Mouse (Mus musculus) urinary bladder, postnatal 25 days (tissue): ENCODE data around the gene Kcnt1.
A peak's percentile ranks its signal among the peaks of the same experiment; 100 is the strongest.
"Not testable (repeated sequence)": the region's sequence is repeated elsewhere in the genome, so short reads cannot be mapped to it uniquely, and the experiment has no call there.

Experiments used
- DNase-seq: peaks from one replicate; pipeline ENCODE4 v3.0.0; 2022; ENCODE audit warnings: low spot score

The Kcnt1 gene

DNA sequence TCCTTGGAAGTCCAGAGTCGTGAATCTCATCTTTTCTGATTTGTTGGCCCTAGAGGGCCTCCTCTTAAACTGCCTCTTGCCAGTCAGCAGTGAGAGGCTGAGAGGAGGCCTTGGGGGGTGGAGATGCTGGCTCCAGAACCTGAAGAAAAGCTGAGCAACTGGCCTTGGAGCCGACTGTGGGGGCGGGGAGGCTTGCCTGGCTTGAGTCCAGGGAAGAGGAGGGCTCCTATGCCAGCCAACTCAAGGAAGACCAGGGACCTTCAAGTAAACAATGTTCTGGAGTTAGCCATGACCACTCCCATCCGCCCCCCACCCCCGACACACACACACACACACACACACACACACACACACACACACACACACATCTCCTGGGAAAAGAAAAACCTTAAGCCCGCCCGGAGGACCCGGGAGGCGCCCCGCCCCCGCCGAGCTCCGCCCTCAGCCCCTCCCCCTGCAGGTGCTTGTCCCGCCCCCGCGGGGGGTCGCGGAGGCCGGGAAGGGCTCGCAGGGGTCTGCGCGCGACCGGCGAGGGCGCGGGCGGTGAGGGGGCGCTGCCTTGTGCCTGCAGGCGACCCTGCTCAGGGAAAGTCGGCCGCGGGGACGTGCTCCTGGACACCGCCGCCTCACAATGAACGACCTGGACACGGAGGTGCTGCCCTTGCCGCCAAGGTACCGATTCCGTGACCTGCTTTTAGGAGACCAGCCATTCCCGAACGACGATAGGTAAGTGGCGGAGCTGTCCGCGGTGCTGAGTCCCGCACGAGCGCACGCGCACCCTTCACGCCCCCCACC, at the start of gene Kcnt1:
Gene Kcnt1, plus strand, starts transcription at position 398 of the 795 bp plus-strand sequence.
- peak; percentile 12 for DNase-seq

- not testable (repeated sequence) for DNase-seq
These were observed 47.8 kb upstream of the Kcnt1 start, which contains the start of gene Glt6d1 for GRCm38 (mm10) chr2:25815748-25816147. Gene Glt6d1, minus strand, starts transcription at chr2:25815848.

GRCm38 (mm10) chr2:25822806-25823205, 40.7 kb upstream of the Kcnt1 start, which contains the start of gene Lcn9:
Gene Lcn9, plus strand, starts transcription at chr2:25823153.
- DNase-seq = no peak

- no peak for DNase-seq
These were observed 38.8 kb upstream of the Kcnt1 start for GRCm38 (mm10) chr2:25824751-25825150.

DNA sequence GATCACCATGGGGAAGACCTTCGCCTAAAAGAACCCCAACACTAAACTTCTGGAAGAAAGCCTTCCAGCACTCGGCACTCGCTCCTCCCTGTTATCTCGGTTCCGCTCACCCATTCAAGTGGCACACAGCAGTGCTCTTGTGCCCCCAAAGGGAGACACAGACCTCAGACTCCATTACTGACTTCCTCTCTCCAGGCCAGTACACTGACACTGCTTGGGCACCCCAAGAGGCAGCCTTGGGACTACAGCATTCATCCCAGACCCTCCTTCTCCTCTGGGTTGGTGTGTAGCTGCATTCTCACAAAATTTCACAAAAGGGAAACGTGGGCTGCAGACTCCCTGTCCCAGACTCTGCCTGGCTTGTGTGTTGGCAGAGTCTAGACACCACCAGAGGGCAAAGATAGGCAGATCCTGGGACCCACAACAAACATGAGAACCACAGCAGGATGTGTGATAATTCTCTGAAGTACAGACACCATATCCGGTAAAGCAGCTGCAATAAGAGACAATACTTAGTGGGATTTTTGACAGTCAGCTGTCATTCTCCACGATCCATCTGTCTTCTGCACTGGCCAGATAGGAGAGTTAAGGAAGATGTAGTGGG, 35.1 kb upstream of the Kcnt1 start:
- DNase-seq = no peak

GRCm38 (mm10) chr2:25830786-25831185, 32.7 kb upstream of the Kcnt1 start:
- DNase-seq = no peak

GRCm38 (mm10) chr2:25836291-25836690, 27.2 kb upstream of the Kcnt1 start:
- DNase-seq = peak; percentile 71

DNA sequence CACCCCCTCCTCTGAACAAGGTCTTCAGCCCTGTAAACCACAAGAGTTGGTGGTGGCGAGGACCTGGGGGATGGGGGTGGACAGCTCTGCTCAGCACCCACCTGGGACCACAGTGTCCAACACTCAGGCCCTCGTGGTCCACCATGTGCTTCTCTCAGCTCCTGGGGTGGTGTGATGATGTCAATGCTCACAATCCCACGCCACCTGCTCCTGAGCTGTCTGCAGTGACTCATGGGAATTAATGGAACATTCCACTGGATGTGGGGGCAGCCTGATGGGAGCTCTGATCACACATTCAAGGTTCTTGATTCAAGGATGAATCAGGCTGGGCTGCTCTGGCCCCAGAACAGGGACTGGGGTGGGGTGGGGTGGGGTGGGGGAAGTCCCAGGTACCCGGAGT, 21.4 kb upstream of the Kcnt1 start:
- no peak for DNase-seq

GRCm38 (mm10) chr2:25842758-25843157, 20.8 kb upstream of the Kcnt1 start:
- no peak for DNase-seq

DNA sequence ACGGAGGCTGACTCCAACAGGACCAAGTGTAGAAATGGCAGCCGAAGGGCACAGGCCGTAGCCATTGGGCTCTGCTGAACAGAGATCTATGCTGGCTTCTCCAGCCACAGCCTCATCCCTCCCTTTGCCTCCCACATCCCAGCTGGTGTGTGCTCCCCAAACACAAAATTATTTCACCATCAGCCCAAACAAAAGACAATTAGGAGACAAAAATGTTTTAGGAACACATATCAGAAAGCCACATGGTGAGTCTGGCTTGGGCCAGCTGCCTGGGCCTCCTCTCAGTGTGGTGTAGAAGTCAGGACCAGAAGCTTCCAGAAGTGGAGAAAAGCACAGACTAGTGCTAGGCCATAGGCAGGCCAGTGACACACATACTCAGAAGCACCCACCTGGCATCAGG, 19.4 kb upstream of the Kcnt1 start:
- no peak for DNase-seq

GRCm38 (mm10) chr2:25846516-25846915, 17.0 kb upstream of the Kcnt1 start:
- DNase-seq = no peak

DNA sequence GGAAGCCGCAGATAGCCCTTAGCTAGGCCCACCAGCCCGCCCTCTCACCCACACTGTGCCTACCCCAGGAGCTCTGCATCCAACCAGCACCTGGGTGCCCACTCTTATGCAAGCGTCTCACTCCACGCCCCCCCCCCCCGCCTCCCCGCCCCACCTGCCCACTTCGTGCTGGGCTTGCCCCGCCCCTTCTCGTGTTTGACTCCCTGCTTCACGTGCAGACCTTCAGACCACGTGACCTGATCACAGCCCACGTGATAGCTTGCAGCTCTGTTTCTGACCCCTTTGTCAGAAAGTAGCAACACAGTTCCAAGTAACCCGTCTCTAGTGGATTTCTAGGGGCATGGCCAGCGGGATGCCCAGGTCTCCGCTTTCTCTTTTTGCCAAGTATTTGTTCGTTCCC, 16.3 kb upstream of the Kcnt1 start, which contains the start of gene Sohlh1:
Gene Sohlh1, minus strand, starts transcription at position 23 of the 400 bp plus-strand sequence.
- DNase-seq = no peak

DNA sequence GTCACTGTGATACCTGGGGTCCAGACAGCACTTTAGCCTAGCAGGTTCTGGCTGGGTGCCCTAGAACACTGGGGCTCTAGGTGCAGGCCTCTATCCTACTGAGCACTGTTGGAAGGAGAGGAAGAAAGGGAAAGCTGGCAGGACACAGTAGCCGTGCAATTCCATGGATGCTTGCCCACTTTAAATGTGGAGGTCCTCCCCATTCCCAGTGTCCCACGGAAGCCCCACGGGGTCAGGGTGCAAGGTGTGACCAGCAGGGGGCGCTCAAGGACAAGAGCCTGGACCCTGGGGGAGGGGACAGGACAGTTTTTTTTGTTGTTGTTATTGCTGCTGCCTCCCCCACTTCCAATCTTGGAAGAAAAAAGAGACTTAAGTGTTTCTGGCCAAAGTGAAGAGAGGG, 13.2 kb upstream of the Kcnt1 start:
- peak; percentile 50 for DNase-seq

DNA sequence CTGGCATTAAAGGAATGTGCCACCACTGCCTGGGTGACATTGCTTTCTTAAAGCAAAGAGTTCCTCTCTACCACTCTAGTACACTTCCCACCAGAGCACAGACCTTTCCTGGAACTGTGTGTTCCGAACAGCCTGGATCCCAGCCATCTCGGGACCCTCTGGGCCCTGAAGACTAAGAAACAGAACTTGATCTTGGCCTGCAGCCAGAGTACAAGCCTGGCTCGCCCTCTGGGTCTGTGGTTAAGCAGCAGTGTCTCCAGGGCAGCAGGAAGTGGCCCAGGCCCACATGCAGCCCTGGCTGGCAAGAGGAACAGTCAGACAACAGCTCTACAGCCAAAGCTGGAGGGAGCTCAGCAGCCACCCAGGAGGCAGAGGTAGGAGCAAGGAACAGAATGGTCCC, 10.9 kb upstream of the Kcnt1 start:
- DNase-seq = no peak

GRCm38 (mm10) chr2:25853998-25854397, 9.5 kb upstream of the Kcnt1 start:
- DNase-seq = no peak

DNA sequence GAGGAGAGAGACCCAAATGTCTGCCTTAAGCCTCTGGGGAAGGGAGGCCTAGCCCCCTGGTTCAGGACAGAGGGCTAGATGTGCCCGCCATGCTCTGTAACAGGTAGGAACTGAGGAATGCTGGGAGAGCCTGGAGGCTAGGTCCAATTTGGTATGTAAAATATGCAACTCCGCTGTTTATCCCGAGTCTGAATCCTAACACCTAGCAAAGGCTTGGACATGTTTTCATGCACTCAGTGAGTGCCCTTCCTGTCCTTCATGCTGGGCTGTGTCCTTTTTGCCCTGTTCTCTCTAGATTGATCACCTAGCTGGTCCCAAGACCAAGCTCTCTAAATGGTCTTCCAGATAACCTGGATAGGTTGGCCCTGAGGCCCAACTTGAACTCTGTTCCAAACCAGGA, 3.6 kb upstream of the Kcnt1 start:
- no peak for DNase-seq

DNA sequence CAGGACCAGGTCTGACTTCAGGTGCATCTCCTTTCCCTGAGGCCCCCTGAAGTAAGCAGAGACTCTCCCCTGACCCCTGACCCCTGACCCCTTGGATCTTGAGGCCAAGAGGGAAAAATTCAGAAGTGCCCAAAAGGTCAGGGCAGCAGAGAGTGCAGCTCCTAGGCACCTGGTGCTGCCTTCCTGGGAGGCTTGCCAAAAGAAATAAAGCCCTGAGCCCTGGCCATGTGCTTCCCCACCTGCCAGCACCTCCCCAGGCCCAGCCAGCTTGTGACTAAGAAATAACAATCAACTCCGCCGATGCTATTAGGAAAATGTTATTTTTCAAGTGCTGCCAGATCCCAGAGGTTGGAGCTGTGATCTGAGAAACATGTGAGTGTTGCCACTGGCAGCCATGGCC, 1.5 kb upstream of the Kcnt1 start:
- DNase-seq = no peak

DNA sequence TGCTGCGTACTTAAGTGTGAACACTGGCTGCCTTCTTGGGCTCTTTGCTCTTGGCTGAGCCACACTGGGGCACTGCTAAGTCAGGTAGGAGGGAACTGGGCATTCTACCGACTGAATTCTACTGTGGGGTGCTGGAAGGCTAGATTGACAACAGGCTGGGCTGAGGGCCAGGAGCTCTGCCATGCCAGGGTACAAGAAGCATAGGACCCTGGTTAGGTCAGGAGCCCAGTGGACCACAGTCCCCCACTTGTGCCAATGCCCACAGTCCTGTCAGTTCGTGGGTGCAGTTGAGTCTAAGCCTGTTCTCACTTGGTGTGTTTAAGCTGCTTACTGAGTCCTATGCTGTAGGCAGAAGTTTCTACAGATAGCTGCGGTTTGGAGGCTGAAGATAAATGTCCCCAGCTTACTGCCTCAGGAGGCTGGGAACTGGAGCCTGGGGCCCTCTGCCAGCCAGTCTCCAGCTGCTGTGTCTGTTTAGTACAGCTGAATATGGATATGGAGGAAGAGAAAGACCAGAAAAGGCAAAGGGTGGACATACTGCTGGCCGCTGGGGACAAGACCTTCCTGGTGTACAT, 751 bp upstream of the Kcnt1 start:
- no peak for DNase-seq

- no peak for DNase-seq
These were observed 696 bp downstream of the Kcnt1 start for GRCm38 (mm10) chr2:25864230-25864629.

DNA sequence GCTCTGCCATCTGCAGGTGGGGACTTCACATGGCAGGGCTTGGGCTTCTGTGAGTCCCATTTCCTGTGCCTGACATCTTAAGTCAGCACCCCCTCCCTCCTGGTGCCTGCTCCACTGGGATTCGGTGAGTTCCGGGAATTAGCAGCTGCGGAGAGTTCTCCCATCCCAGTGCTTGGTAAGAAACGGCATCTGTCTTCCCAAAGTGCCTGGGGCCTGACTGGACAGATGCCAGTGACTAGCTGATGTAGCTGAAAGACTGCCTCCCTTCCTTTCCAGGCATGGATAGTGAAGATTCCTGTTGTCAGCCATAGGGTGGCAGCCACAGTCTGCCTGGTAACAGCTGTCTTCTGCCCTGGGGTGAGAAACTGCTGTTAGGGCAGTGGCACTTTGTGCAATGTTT, 1.9 kb downstream of the Kcnt1 start:
- DNase-seq = no peak

DNA sequence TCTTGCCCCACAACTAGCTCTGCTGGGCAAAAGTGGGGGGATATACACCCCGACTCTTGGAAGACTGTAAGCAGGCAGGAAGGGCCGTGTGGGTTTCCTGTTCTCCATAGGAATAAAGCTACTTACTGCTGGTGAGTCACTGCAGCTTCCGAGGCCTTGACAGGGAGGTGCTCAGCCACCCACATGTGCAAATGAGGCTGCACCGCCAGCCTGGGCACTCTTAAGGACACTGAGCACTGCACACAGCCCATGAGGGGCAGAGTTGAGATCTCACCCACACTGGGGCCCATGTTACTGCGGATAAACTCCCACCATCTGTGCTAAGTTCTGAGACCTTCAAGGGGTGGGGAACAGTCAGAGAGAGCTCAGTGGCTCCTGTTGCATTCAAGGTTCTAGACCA, 3.1 kb downstream of the Kcnt1 start:
- no peak for DNase-seq

DNA sequence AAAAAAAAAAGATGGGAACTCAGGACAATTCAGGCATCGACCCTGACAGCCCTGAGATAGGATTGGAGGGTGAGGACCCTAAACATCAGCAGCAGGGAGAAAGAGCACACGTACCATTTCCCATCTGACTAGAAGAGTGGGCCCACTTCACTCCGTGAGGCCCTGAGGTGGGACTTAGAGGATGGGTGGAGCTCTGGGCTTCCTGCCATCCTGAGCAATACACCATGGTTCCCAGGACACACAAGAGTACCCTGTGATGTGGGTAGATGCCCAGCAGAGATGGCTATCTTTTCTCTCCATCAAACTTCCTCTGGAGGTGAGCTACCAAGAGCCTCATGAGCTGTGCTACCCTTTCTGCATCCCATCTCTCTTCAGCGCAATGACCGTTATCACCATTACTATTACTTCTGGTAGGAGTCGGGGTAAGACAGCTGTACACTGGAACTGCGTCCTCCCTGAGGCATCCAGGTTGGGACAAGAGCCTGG, 13.8 kb downstream of the Kcnt1 start:
- DNase-seq = no peak

DNA sequence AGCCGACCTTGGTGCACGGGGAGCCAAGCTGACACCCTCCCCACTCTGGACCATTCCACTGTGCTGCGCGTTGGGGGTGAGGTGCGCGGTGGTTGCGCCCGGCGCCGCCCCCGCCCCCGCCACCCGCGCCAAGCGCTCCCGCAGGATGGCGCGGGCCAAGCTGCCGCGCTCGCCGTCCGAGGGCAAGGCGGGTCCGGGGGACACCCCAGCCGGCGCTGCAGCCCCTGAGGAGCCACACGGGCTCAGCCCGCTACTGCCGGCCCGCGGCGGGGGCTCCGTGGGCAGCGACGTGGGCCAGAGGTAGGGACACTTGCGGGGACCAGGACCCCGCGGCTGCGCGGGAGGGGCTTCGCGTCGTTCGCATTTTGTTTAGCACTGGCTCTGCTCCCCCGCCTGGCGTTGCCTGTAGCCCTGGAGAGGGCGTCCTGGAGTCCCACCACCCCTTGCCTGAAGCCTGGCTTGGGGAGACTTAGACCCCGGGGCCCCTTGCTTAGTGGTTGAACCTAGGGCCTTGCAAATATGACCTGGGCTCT, 14.3 kb downstream of the Kcnt1 start:
- no peak for DNase-seq
